Mouse (Mus musculus): Measurements from ENCODE around the gene Olfr1230. TPM values are rescaled to one million over a fixed set of nuclear protein-coding genes. Genes with fewer than 3 reads are reported as not detected.

Olfr1230 gene
- total RNA-seq (2021), result not detected

GRCm38 (mm10) chr2:89297168-89297567, at the start of gene Olfr1230:
Gene Olfr1230, minus strand, starts transcription at chr2:89297268.
- DNase-seq (ENCODE audit: low spot score), result no peak
- intact Hi-C loops (cut with DNase I), result no loop called here

- intact Hi-C loops (cut with DNase I), result no loop called here
- DNase-seq (ENCODE audit: low spot score), result no peak
Observed at GRCm38 (mm10) chr2:89342298-89342697, 45.2 kb upstream of the Olfr1230 start, which contains the start of gene Olfr1233. Gene Olfr1233, minus strand, starts transcription at chr2:89342398.

GRCm38 (mm10) chr2:89329575-89329974, 32.5 kb upstream of the Olfr1230 start, which contains the start of gene Olfr1232:
Gene Olfr1232, minus strand, starts transcription at chr2:89329675.
- no peak for DNase-seq (ENCODE audit: low spot score)
- intact Hi-C loops (cut with DNase I), result no loop called here

- intact Hi-C loops (cut with DNase I), result no loop called here
- no peak for DNase-seq (ENCODE audit: low spot score)
Observed at GRCm38 (mm10) chr2:89306974-89307373, 9.9 kb upstream of the Olfr1230 start, which contains the start of gene Olfr1231. Gene Olfr1231, minus strand, starts transcription at chr2:89307074.

GRCm38 (mm10) chr2:89287914-89288313, 9.2 kb downstream of the Olfr1230 start, which contains the start of gene Olfr1229:
Gene Olfr1229, minus strand, starts transcription at chr2:89288014.
- DNase-seq (ENCODE audit: low spot score), result no peak
- intact Hi-C loops (cut with DNase I), result no loop called here

GRCm38 (mm10) chr2:89253962-89254361, 43.1 kb downstream of the Olfr1230 start, which contains the start of gene Olfr1228:
Gene Olfr1228, minus strand, starts transcription at chr2:89254062.
- no peak for DNase-seq (ENCODE audit: low spot score)
- intact Hi-C loops (cut with DNase I), result no loop called here

Other genes starting within 250 kb of the Olfr1230 start
- gene Olfr1218, start 236.1 kb downstream of the Olfr1230 start, total RNA-seq (2021), result not detected
- not detected for gene Olfr1219, start 213.8 kb downstream of the Olfr1230 start, total RNA-seq (2021)
- not detected for gene Olfr1220, start 190.4 kb downstream of the Olfr1230 start, total RNA-seq (2021)
- not detected for gene Olfr1221, start 180.0 kb downstream of the Olfr1230 start, total RNA-seq (2021)
- gene Olfr1222, start 164.2 kb downstream of the Olfr1230 start, total RNA-seq (2021), result not detected
- not detected for gene Olfr1223, start 145.7 kb downstream of the Olfr1230 start, total RNA-seq (2021)
- gene Olfr1224-ps1, start 133.2 kb downstream of the Olfr1230 start, total RNA-seq (2021), result not detected
- not detected for gene Olfr1225, start 122.6 kb downstream of the Olfr1230 start, total RNA-seq (2021)
- gene Olfr1226, start 97.2 kb downstream of the Olfr1230 start, total RNA-seq (2021), result not detected
- not detected for gene Olfr1228, start 43.2 kb downstream of the Olfr1230 start, total RNA-seq (2021)
- gene Olfr1229, start 9.3 kb downstream of the Olfr1230 start, total RNA-seq (2021), result not detected
- gene Olfr1231, start 9.8 kb upstream of the Olfr1230 start, total RNA-seq (2021), result not detected
- gene Olfr1232, start 32.4 kb upstream of the Olfr1230 start, total RNA-seq (2021), result not detected
- gene Olfr1233, start 45.1 kb upstream of the Olfr1230 start, total RNA-seq (2021), result not detected
- gene Olfr1234, start 67.6 kb upstream of the Olfr1230 start, total RNA-seq (2021), result not detected
- not detected for gene Olfr1238, start 112.4 kb upstream of the Olfr1230 start, total RNA-seq (2021)
- not detected for gene Olfr1239, start 123.1 kb upstream of the Olfr1230 start, total RNA-seq (2021)
- not detected for gene Olfr1240, start 145.7 kb upstream of the Olfr1230 start, total RNA-seq (2021)
- not detected for gene Olfr1241, start 189.9 kb upstream of the Olfr1230 start, total RNA-seq (2021)
- gene Olfr1242, start 201.1 kb upstream of the Olfr1230 start, total RNA-seq (2021), result not detected
- not detected for gene Olfr1243, start 234.2 kb upstream of the Olfr1230 start, total RNA-seq (2021)

Data from heart, postnatal 25 days (tissue).